Mouse (Mus musculus): Measurements from ENCODE around the gene Fcer1g.
"Not testable (repeated sequence)": the region's sequence is repeated elsewhere in the genome, so short reads cannot be mapped to it uniquely, and the experiment has no call there.

Fcer1g gene

GRCm38 (mm10) chr1:171245353-171245752 lies 11.2 kb upstream of the Fcer1g start:
- DNase-seq (ENCODE audit: extremely low spot score): no peak

GRCm38 (mm10) chr1:171241952-171242351 lies 7.8 kb upstream of the Fcer1g start:
- not testable (repeated sequence) for DNase-seq (ENCODE audit: extremely low spot score)

- no peak for DNase-seq (ENCODE audit: extremely low spot score)
These were observed 6.7 kb upstream of the Fcer1g start for GRCm38 (mm10) chr1:171240911-171241310.

GRCm38 (mm10) chr1:171239992-171240744 lies 6.0 kb upstream of the Fcer1g start:
- no peak for DNase-seq (ENCODE audit: extremely low spot score)

- no peak for DNase-seq (ENCODE audit: extremely low spot score)
These were observed 4.3 kb upstream of the Fcer1g start for GRCm38 (mm10) chr1:171238463-171238862.

GRCm38 (mm10) chr1:171237438-171237837 lies 3.3 kb upstream of the Fcer1g start:
- no peak for DNase-seq (ENCODE audit: extremely low spot score)

GRCm38 (mm10) chr1:171235791-171236190 lies 1.6 kb upstream of the Fcer1g start:
- DNase-seq (ENCODE audit: extremely low spot score): no peak

GRCm38 (mm10) chr1:171234538-171234937 lies 373 bp upstream of the Fcer1g start:
- no peak for DNase-seq (ENCODE audit: extremely low spot score)

GRCm38 (mm10) chr1:171232800-171233730 lies 1.1 kb downstream of the Fcer1g start:
- no peak for DNase-seq (ENCODE audit: extremely low spot score)

GRCm38 (mm10) chr1:171232348-171232747 lies 1.8 kb downstream of the Fcer1g start:
- no peak for DNase-seq (ENCODE audit: extremely low spot score)

GRCm38 (mm10) chr1:171231844-171232243 lies 2.3 kb downstream of the Fcer1g start:
- DNase-seq (ENCODE audit: extremely low spot score): no peak

- no peak for DNase-seq (ENCODE audit: extremely low spot score)
These were observed 4.0 kb downstream of the Fcer1g start for GRCm38 (mm10) chr1:171230215-171230614.

GRCm38 (mm10) chr1:171229750-171230149 lies 4.4 kb downstream of the Fcer1g start:
- no peak for DNase-seq (ENCODE audit: extremely low spot score)

- no peak for DNase-seq (ENCODE audit: extremely low spot score)
These were observed 6.3 kb downstream of the Fcer1g start for GRCm38 (mm10) chr1:171227879-171228278.

GRCm38 (mm10) chr1:171226780-171227179 lies 7.4 kb downstream of the Fcer1g start:
- no peak for DNase-seq (ENCODE audit: extremely low spot score)

GRCm38 (mm10) chr1:171224857-171225256 lies 9.3 kb downstream of the Fcer1g start, which contains the start of gene Apoa2:
Gene Apoa2, plus strand, starts transcription at chr1:171225054.
- no peak for DNase-seq (ENCODE audit: extremely low spot score)

GRCm38 (mm10) chr1:171223796-171224195 lies 10.4 kb downstream of the Fcer1g start:
- no peak for DNase-seq (ENCODE audit: extremely low spot score)

- no peak for DNase-seq (ENCODE audit: extremely low spot score)
These were observed 11.0 kb downstream of the Fcer1g start for GRCm38 (mm10) chr1:171223168-171223567.

- peak; percentile 92 for DNase-seq (ENCODE audit: extremely low spot score)
These were observed 11.7 kb downstream of the Fcer1g start, which contains the start of gene Tomm40l for GRCm38 (mm10) chr1:171222238-171223155. Gene Tomm40l, minus strand, starts transcription at chr1:171222514.

GRCm38 (mm10) chr1:171221281-171222193 lies 12.6 kb downstream of the Fcer1g start:
- peak; percentile 29 for DNase-seq (ENCODE audit: extremely low spot score)

Measured in embryo, embryonic 9.5 days (tissue).